22 mouse cellular contexts compared by ENCODE assay signal in the genomic region with DNA sequence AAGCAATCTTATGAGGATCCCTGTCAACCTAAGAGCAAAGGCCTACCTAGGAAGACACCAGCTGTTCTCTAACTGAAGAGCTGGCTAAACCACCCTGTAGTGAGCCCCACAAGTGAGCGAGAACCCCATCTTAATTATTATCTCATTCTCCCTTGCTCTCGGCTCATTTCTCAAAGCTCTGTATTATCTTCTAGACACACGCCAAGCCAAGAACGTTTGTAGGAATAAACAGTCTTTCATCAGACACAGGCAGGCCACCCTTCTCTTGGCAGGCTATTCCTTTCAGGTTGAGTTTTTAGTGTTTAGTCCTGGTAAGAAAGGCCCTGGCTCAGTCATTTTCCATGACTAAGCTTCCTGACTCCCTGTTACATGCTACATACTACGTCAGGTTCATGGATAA.
"Had no signal": no experiment of that assay in that cellular context is flagged by ENCODE, and none has a peak within 500 bp of the region (broad histone marks: within the 10 kb centered on the region; RNA-seq: fewer than 3 reads in every experiment).

No protein-coding gene starts in this region.

- H3K4me3 ChIP-seq: heart, embryonic 10.5 days; heart, embryonic 12.5 days; hindbrain, embryonic 13.5 days; hindbrain, embryonic 15.5 days; intestine, embryonic 15.5 days; layer of hippocampus, adult 2 months; left cerebral cortex, adult 2 months; limb, embryonic 10.5 days; limb, embryonic 12.5 days; liver, embryonic 13.5 days had no signal

- H3K9me3 ChIP-seq: heart, embryonic 10.5 days; heart, embryonic 12.5 days; hindbrain, embryonic 13.5 days; hindbrain, embryonic 15.5 days; intestine, embryonic 15.5 days; limb, embryonic 10.5 days; limb, embryonic 12.5 days; liver, embryonic 13.5 days had no signal

- H3K27me3 ChIP-seq: heart, embryonic 12.5 days; hindbrain, embryonic 13.5 days; hindbrain, embryonic 15.5 days; intestine, embryonic 15.5 days; limb, embryonic 12.5 days; liver, embryonic 13.5 days had no signal

- H3K4me2 ChIP-seq: heart, embryonic 12.5 days; hindbrain, embryonic 13.5 days; hindbrain, embryonic 15.5 days; intestine, embryonic 15.5 days; limb, embryonic 12.5 days; liver, embryonic 13.5 days had no signal

- ATAC-seq: hindbrain, postnatal 0 days; intestine, embryonic 15.5 days; intestine, postnatal 0 days had no signal

- H3K9ac ChIP-seq: heart, embryonic 12.5 days; hindbrain, embryonic 13.5 days; hindbrain, embryonic 15.5 days; intestine, embryonic 15.5 days; limb, embryonic 12.5 days; liver, embryonic 13.5 days had no signal

- H3K36me3 ChIP-seq: heart, embryonic 10.5 days; heart, embryonic 12.5 days; hindbrain, embryonic 13.5 days; hindbrain, embryonic 15.5 days; intestine, embryonic 15.5 days; limb, embryonic 10.5 days; limb, embryonic 12.5 days; liver, embryonic 13.5 days had no signal

- DNase-seq: gastrocnemius, postnatal 10 days; gastrocnemius, postnatal 25 days; heart, adult 18-20 months; heart, postnatal 10 days; kidney, adult 18-20 months; kidney, adult 8-10 months; kidney, postnatal 10 days; kidney, postnatal 25 days; kidney, postnatal 4 days; liver; liver, embryonic 13.5 days had no signal

- H3K27ac ChIP-seq: heart, embryonic 10.5 days; hindbrain, embryonic 15.5 days; hindbrain, postnatal 0 days; intestine, embryonic 15.5 days; layer of hippocampus, adult 2 months; left cerebral cortex, adult 2 months; limb, embryonic 10.5 days; limb, embryonic 12.5 days; liver, embryonic 13.5 days had no signal
